Mouse (Mus musculus) yolk sac, embryonic 10.5 days (tissue): Measurements from ENCODE around the gene Gm20721.
"Not testable (repeated sequence)": the region's sequence is repeated elsewhere in the genome, so short reads cannot be mapped to it uniquely, and the experiment has no call there.

Source experiments
- DNase-seq: peaks from one replicate; pipeline ENCODE4 v3.0.0-alpha.2; 2017; ENCODE audit warnings: low spot score

The Gm20721 gene

GRCm38 (mm10) chr2:174329663-174330615 is 16.6 kb downstream of the Gm20721 start:
- DNase-seq, result peak; percentile 93

DNA sequence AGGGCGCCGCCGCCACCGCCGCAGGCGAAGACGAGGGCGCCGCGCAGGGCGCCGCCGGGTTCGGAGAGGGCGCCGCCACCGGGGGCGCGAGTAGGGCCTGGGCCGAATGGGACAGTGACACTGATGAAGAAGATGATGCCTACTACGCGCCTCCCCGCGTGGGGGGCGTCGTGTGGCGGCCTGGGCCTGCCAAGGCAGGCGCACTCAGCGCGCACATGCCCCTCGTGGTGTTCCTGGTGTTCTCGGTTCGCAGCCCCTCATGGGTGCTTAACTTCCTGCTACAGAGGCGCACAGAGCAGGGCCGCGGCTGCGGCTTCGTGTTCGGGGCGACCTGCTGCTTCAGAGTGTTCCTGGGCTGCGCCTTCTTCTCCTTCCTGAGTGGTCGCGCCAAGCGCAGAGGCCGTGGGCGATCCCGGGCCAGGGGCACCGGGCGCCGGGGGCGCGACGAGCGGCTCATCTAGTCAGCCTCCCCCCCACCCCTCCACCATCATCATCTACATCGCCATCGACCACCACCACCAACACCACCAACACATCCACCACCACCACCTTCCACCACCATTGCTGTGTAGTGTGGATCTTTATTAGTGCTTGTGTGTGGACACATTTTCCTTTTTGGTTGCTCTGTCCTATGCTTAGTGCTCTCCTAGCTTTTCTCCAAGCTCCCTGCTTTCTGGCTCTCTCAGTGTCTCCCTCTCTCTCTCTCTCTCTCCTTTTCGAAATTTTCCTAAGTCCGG is 17.4 kb downstream of the Gm20721 start:
- peak; percentile 33 for DNase-seq

DNA sequence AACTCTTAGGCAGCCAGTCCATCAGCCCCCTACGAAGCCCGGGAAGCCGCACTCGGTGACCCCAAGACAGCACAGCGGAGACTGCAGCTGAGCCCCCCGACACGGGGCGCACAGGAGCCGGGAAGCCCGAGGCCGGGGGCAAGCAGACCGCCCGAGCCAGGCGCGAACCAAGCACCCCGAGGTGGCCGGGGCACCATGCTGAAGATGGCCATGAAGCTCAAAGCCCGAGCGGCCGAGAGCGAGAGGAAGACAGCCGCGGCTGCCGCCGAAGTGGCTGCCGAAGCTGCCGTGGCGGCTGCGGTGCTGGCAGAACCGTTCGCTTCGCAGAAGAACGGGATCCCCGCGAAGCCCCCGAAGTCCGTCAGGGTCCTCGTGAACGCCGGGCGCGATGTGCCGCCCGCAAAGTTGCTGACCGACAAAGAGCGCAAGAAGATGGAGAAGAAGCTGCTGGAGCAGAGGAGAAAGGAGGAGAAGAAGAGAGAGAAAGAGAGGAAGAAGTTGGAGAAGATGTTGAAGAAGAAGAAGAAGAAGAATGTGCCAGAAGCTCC is 18.1 kb downstream of the Gm20721 start:
- DNase-seq, result no peak

GRCm38 (mm10) chr2:174327295-174327981 is 19.1 kb downstream of the Gm20721 start:
- DNase-seq, result peak; percentile 52

DNA sequence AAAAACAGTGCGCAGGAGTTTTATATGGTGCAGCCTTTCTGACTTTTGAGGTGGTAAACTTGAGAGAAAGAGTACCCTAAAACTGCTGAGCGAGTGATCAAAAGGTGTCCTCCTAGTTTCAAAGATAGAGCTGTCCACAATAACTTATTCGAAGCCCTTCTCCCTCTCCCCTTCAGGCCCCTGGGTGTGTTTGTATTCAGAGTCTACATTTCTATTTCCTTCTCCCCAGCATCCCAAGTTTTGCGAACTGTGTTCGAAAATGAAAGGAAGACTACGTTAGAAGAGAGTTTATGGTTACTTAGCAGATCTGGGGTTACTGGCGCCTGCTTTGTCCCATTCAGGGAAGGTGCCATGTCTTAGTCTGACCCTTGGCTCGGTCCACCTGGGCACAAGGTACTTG is 20.0 kb downstream of the Gm20721 start:
- DNase-seq, result no peak

- no peak for DNase-seq
Observed at GRCm38 (mm10) chr2:174325989-174326388, 20.5 kb downstream of the Gm20721 start.

DNA sequence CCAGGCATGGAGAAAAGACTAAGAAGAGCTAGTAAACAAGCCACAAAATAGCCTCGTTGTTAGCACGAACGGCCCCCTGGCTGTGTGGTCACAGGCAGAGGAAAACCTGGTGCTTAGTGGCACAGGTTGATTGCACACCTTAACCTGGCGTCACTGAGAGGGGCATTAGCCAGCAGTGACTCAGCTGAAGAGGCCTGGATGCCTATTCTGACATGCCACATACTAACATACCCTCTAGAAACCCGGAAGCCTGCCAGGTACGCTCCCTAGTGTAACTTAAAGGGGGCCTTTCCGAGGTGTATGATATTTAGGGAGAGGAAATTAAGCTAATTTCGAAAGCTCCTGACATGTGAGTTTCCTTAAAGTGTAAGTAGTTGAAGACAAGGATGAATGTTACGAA is 29.9 kb downstream of the Gm20721 start:
- no peak for DNase-seq

DNA sequence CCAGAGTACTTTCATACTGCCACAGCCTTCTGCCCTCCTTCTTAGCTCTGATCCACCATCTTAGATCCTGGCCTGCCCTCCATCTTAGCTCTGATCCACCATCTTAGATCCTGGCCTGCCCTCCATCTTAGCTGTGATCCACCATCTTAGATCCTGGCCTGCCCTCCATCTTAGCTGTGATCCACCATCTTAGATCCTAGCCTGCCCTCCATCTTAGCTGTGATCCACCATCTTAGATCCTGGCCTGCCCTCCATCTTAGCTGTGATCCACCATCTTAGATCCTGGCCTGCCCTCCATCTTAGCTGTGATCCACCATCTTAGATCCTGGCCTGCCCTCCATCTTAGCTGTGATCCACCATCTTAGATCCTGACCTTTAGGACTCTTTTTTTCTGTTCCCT is 31.1 kb downstream of the Gm20721 start:
- not testable (repeated sequence) for DNase-seq

- peak; percentile 60 for DNase-seq
Observed at GRCm38 (mm10) chr2:174312661-174313060, 33.9 kb downstream of the Gm20721 start.

DNA sequence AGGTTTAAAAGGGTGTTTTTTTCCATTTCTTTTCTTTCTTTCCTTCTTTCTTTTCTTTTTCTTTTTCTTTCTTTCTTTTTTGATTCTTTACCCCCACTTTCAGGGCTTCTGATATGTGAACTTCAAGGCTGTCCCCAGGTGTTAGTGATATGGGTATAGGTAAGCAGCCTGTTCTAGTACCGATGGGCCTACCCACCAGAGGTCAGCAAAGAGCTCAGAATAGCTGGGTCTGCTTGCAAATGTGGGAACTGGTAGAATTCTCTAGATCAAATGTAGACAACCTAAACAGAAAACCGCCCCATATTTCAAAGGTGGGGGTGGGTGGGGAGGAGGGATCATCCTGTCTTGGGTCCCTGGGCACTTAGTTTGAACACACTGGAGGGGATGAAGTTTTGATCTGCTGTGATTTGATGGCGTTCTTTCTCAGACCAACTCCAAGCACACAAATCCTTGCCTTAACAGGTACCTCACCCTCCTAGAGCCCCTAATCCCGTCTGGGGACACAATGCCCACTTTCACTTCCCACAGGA is 34.3 kb downstream of the Gm20721 start:
- DNase-seq, result peak; percentile 83

GRCm38 (mm10) chr2:174311613-174312012 is 34.9 kb downstream of the Gm20721 start:
- DNase-seq, result no peak

- no peak for DNase-seq
Observed at GRCm38 (mm10) chr2:174310913-174311514, 35.5 kb downstream of the Gm20721 start.

DNA sequence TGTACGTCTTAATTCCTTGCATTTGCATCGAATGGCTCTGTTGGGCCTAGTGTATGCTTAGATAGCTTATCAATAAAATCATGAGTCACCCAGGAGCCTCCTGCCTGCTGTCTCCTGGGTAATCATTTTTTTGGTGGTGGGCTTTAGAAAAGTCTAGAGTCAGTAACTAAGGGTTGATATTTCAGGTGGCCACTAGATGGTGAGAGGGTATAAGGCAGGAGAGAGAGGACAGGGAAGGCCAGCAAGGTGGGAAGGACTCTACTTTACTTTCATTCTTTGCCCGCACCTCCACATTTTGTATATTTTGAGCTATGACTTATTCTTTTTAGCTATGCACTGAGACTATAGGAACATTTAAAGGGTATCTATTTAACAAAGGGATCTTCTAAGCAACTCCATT is 38.6 kb downstream of the Gm20721 start:
- no peak for DNase-seq

DNA sequence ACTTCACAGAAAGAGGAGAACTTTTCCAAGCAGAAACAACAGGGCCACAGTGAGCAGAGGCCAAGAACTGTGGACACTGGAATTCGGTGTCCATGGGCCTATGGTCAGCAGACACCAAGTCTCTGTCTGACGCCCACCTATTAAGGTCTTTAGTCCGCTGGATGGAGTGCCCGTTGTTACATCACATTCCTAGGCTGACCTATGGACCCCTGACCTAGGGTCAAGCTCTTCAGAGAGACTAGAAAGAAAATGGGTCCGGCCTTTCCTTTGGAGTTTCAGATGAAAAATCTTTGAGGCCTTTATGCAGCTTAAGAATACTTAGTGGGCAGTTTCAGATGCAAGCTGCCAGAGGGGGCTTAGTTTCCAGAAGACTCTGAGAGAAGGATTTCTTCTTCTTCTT is 40.9 kb downstream of the Gm20721 start:
- DNase-seq, result no peak

DNA sequence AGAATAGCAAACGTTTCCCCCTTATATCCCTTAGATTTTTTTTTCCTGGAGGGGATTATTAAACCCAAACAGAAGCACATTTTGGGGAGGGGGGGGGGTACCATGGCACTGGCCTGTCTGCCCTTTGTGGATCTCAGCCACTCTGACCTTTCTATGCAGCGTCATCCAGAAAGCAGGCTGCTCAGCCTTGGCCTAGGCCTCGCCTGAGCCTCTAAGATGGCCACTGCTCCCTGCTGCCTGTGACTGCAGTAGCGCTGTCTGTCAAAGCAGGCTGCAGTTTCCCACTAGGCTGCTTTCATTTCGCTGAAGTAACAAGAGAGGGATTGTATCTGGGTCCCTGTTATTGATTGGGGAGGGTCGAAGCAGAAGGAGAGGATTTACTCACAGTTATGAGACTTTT is 44.0 kb downstream of the Gm20721 start:
- DNase-seq, result no peak

GRCm38 (mm10) chr2:174300666-174301065 is 45.8 kb downstream of the Gm20721 start:
- DNase-seq, result no peak

- DNase-seq, result no peak
Observed at GRCm38 (mm10) chr2:174300186-174300585, 46.3 kb downstream of the Gm20721 start.

GRCm38 (mm10) chr2:174299771-174300160 is 46.7 kb downstream of the Gm20721 start:
- no peak for DNase-seq

DNA sequence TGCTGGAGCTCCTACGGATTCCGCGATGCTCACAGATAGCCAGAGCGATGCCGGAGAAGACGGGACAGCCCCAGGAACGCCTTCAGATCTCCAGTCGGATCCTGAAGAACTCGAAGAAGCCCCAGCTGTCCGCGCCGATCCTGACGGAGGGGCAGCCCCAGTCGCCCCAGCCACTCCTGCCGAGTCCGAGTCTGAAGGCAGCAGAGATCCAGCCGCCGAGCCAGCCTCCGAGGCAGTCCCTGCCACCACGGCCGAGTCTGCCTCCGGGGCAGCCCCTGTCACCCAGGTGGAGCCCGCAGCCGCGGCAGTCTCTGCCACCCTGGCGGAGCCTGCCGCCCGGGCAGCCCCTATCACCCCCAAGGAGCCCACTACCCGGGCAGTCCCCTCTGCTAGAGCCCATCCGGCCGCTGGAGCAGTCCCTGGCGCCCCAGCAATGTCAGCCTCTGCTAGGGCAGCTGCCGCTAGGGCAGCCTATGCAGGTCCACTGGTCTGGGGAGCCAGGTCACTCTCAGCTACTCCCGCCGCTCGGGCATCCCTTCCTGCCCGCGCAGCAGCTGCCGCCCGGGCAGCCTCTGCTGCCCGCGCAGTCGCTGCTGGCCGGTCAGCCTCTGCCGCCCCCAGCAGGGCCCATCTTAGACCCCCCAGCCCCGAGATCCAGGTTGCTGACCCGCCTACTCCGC is 47.3 kb downstream of the Gm20721 start:
- DNase-seq, result no peak

DNA sequence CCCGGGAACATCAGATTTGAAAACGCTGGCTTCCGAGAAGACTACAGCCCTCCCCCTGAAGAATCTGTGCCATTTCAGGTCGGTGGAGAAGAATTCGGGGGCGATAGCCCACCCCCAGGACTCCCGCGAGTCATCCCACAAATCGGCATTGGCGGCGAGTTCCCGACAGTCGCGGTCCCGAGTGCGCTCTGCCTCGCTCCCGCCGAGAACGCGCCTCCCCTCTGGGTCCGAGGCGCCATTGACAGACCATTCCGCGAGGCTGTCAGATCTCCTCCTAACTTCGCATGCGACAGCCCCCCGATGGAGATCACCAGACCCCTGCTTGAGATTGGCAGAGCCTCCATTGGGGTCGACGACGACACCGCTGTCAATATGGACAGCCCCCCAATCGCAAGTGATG is 48.0 kb downstream of the Gm20721 start:
- DNase-seq, result no peak

- no peak for DNase-seq
Observed at GRCm38 (mm10) chr2:174297851-174298250, 48.7 kb downstream of the Gm20721 start.
